In the genomic region with DNA sequence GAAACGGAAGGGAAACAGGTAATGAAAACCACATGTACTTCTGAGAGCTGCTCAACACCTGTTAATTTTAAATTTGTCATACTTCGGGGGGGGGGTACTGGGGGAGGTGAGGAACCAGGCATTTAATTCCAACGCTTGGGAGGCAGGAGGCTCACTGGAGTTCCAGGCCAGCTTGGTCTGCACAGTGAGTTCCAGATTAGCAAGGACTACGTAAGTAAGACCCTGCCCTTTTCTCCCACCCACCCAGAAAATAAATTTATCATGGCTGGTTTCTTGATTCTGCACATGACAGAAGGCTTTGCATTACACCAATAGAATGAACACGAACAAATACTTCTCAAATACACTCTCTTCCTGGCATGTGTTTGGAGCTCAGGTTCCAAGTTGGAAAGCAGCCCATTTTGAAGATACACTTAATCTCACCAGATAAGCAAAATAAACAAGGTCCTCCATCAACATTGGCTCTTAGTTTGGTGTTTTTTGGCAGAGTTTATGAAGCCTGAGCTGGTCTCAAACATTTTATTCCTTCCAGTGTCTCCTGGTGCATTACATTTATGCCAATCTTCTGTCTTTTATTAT, we compare ENCODE assay signal across 8 mouse cellular contexts. TPM values are rescaled to one million over a fixed set of nuclear protein-coding genes. Genes with fewer than 3 reads are reported as not detected.
A peak's percentile ranks its signal among the peaks of the same experiment; 100 is the strongest.
DNase-seq lines count a peak whose midpoint lies in the region; ATAC-seq and TF ChIP-seq lines count a peak whose summit lies in the region.

No protein-coding gene starts in this region.

- no peaks in the 10 kb centered on the region for H3K27me3 ChIP-seq in kidney, adult 2 months (replicated peaks; ENCODE audit: control insufficient read depth, insufficient read depth, low read length)
- no peaks in the 10 kb centered on the region for H3K27me3 ChIP-seq in heart, embryonic 16.5 days (ENCODE audit: control insufficient read depth, insufficient read depth, low read length)

- H3K27ac ChIP-seq in kidney, adult 2 months (ENCODE audit: insufficient read depth, low read depth, low read length), result peak overlapping the region; percentile 64
- 0 out of 2 replicates have a peak overlapping the region, but pooled peaks have one; percentile 13 for H3K27ac ChIP-seq in bone marrow macrophage, adult 2 months (ENCODE audit: insufficient read depth, low read depth, low read length)
- peak overlapping the region; percentile 98 for H3K27ac ChIP-seq in heart, embryonic 16.5 days (ENCODE audit: low read length)

- no peaks in the 10 kb centered on the region; the same call in 1 of the 2 replicates for H3K36me3 ChIP-seq in kidney, adult 2 months (ENCODE audit: control insufficient read depth, insufficient read depth, low read length)
- H3K36me3 ChIP-seq in heart, embryonic 16.5 days (ENCODE audit: control insufficient read depth, insufficient read depth), result no peaks in the 10 kb centered on the region; the same call in 1 of the 2 replicates

- H3K4me2 ChIP-seq in heart, embryonic 16.5 days (ENCODE audit: low read depth, low read length), result peak overlapping the region; percentile 84

- ATAC-seq in heart, embryonic 16.5 days (replicated peaks; ENCODE audit: extremely low read depth, insufficient read depth, low FRiP score), result no peak

- no peak for TF ChIP-seq CTCF in kidney, adult 2 months (conservative IDR thresholded peaks at IDR 0.05; ENCODE audit: insufficient read depth, insufficient read length, low read depth, low read length)
- TF ChIP-seq CTCF in bone marrow macrophage, adult 2 months (IDR thresholded peaks at IDR 0.05; ENCODE audit: low read depth, low read length), result no peak

- H3K4me1 ChIP-seq in kidney, adult 2 months (ENCODE audit: control insufficient read depth, insufficient read depth, low read length), result peaks cover 3% of the 10 kb centered on the region; the same call in 1 of the 2 replicates
- peaks cover 8% of the 10 kb centered on the region for H3K4me1 ChIP-seq in bone marrow macrophage, adult 2 months (ENCODE audit: control insufficient read depth, insufficient read depth, low read length)
- peaks cover 19% of the 10 kb centered on the region for H3K4me1 ChIP-seq in heart, embryonic 16.5 days (ENCODE audit: control insufficient read depth, insufficient read depth, low read length)

- intact Hi-C loops in left cerebral cortex, postnatal 36 days (cut with DNase I), result no loop called here

- no peak for TF ChIP-seq POLR2A in kidney, adult 2 months (IDR thresholded peaks at IDR 0.05; ENCODE audit: low read depth, low read length)
- TF ChIP-seq POLR2A in bone marrow macrophage, adult 2 months (IDR thresholded peaks at IDR 0.05; ENCODE audit: borderline replicate concordance, low read depth, low read length), result no peak

- 5% methylated on average over 5 of the region's 5 CpGs for WGBS in kidney, adult 2 months
- WGBS in heart, embryonic 16.5 days, result 2% methylated on average over 5 of the region's 5 CpGs

- H3K4me3 ChIP-seq in kidney, adult 2 months (ENCODE audit: insufficient read depth, low read depth, low read length), result peak overlapping the region; percentile 63
- peak overlapping the region; percentile 91 for H3K4me3 ChIP-seq in bone marrow macrophage, adult 2 months (ENCODE audit: insufficient read depth, low read length)
- peak overlapping the region; percentile 83 for H3K4me3 ChIP-seq in heart, embryonic 16.5 days (ENCODE audit: low read length)

- H3K9me3 ChIP-seq in heart, embryonic 16.5 days (replicated peaks; ENCODE audit: control insufficient read depth, low read length), result no peaks in the 10 kb centered on the region

- H3K9ac ChIP-seq in heart, embryonic 16.5 days (ENCODE audit: low read length), result peak overlapping the region; percentile 87

- DNase-seq in kidney, adult 2 months, result peak; percentile 32
- no peak for DNase-seq in kidney, postnatal 36 days
- peak; percentile 48 to 79 for DNase-seq in lung, adult 18-20 months
- peak; percentile 35 for DNase-seq in testis, postnatal 14 days (ENCODE audit: low spot score)
- no peak for DNase-seq in left cerebral cortex, postnatal 36 days (ENCODE audit: low spot score in 2 of 2)
- no peak for DNase-seq in T-cell, adult 2 months (ENCODE audit: low spot score)

RNA-seq across cellular contexts. Expression of a gene that starts 1.3 kb away (rescaled TPM):
- polyA plus RNA-seq in kidney, adult 2 months (2012; rRNA removed), result 6.1 and 7.9 TPM in 2 replicates
- 7.5 and 7.8 TPM in 2 replicates for polyA plus RNA-seq in bone marrow macrophage, adult 2 months (2012; ENCODE audit: insufficient read depth, insufficient read length, missing spikeins)
- 11.5 and 12.7 TPM in 2 replicates for polyA plus RNA-seq in heart, embryonic 16.5 days (2015; fragmentation: Nextera tagmentation; extraction: Ambion mirVana)
- total RNA-seq in left cerebral cortex, postnatal 36 days (2021), result 10 to 100 TPM in 1 of 2 experiments, 1 to 10 TPM in 1; 9.6 to 10.7 TPM

RNA-seq across cellular contexts. Expression of a gene that starts 21.5 kb away (rescaled TPM):
- 42.5 and 51.8 TPM in 2 replicates for polyA plus RNA-seq in kidney, adult 2 months (2012; rRNA removed)
- 68.6 and 71.9 TPM in 2 replicates for polyA plus RNA-seq in bone marrow macrophage, adult 2 months (2012; ENCODE audit: insufficient read depth, insufficient read length, missing spikeins)
- 97.1 and 108 TPM in 2 replicates for polyA plus RNA-seq in heart, embryonic 16.5 days (2015; fragmentation: Nextera tagmentation; extraction: Ambion mirVana)
- 100 to 1,000 TPM; 111 to 128 TPM for total RNA-seq in left cerebral cortex, postnatal 36 days (2021)

RNA-seq across cellular contexts. Expression of a gene that starts 22.5 kb away (rescaled TPM):
- polyA plus RNA-seq in kidney, adult 2 months (2012; rRNA removed), result 34.0 and 40.8 TPM in 2 replicates
- polyA plus RNA-seq in bone marrow macrophage, adult 2 months (2012; ENCODE audit: insufficient read depth, insufficient read length, missing spikeins), result 8.5 and 9.5 TPM in 2 replicates
- 117 and 125 TPM in 2 replicates for polyA plus RNA-seq in heart, embryonic 16.5 days (2015; fragmentation: Nextera tagmentation; extraction: Ambion mirVana)
- 100 to 1,000 TPM; 121 to 137 TPM for total RNA-seq in left cerebral cortex, postnatal 36 days (2021)

RNA-seq across cellular contexts. Expression of a gene that starts 57.0 kb away (rescaled TPM):
- polyA plus RNA-seq in kidney, adult 2 months (2012; rRNA removed), result 52.7 and 67.5 TPM in 2 replicates
- polyA plus RNA-seq in bone marrow macrophage, adult 2 months (2012; ENCODE audit: insufficient read depth, insufficient read length, missing spikeins), result 28.8 and 34.5 TPM in 2 replicates
- 7.8 and 13.1 TPM in 2 replicates for polyA plus RNA-seq in heart, embryonic 16.5 days (2015; fragmentation: Nextera tagmentation; extraction: Ambion mirVana)
- total RNA-seq in left cerebral cortex, postnatal 36 days (2021), result 10 to 100 TPM; 50.9 to 53.5 TPM

Comparison
In these comparisons a context has a peak if more than half of its experiments do, and no peak if none do; other contexts are left out.
1. DNase-seq: peak in kidney, adult 2 months (single experiment), lung, adult 18-20 months (2 of 2) and testis, postnatal 14 days (single experiment); none in kidney, postnatal 36 days (0 of 2), left cerebral cortex, postnatal 36 days (0 of 2) and T-cell, adult 2 months (single experiment).
2. H3K27ac ChIP-seq: peak in every context shown above with its lines; median percentile 98 in heart, embryonic 16.5 days; 64 in kidney, adult 2 months; 13 in bone marrow macrophage, adult 2 months.
3. Peak in every context shown above with its lines, with median percentiles within 50 percentile points of each other: H3K4me3 ChIP-seq.